Mouse (Mus musculus) E14TG2a.4 (cell line): ENCODE results near the gene Fam189b.

Source experiments
- CTCF ChIP-seq: conservative IDR thresholded peaks from 2 replicates; pipeline ENCODE4 v1.5.1; 2014; ENCODE audit warnings: low read length
- POU5F1 ChIP-seq: IDR thresholded peaks from 2 replicates; pipeline ENCODE4 v1.6.1; 2014; ENCODE audit warnings: low read length, borderline replicate concordance

- TF ChIP-seq CTCF (no peak), POU5F1 (no peak)
Measured at GRCm38 (mm10) chr3:89187690-89188477, 4.9 kb downstream of the Fam189b start.
